Mouse (Mus musculus): ENCODE results near the gene Mcam. TPM values are rescaled to one million over a fixed set of nuclear protein-coding genes. Genes with fewer than 3 reads are reported as not detected.

The Mcam gene
- polyA plus RNA-seq, 1 experiment from 2014 or later = 9.6 TPM

DNA sequence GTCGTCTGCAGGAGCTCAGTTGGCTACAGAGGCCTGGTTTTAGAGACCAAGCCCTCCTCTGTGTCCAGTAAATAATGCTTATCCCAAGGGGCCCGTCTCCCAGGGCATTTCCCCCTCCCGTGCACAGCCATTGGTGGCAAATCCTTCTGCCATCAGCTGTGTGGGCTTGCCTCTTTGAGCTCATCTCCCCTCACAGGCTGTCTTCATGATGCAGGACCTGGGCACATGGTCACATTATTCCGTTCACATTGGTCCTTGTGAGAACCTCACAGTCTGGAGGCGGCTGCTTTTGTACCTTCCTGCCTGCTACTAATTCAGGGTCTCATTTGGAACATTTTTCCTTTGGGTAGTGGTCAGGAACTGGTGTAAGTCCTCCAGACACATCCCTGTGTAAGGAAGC lies 7.7 kb downstream of the Mcam start:
- Histone ChIP-seq H3K9ac (ENCODE audit: low read depth, low read length) (no peak overlapping the region), H3K4me2 (ENCODE audit: low read length) (no peak overlapping the region), H3K27ac (ENCODE audit: low read length) (no peak overlapping the region), H3K36me3 (ENCODE audit: control insufficient read depth, insufficient read depth, low read length) (0 out of 2 replicates have a peak, but pooled peaks cover 4% of the 10 kb centered on the region), H3K9me3 (replicated peaks; ENCODE audit: control insufficient read depth, low read length, poor library complexity, severe bottlenecking) (no peaks in the 10 kb centered on the region), H3K4me3 (ENCODE audit: low read depth, low read length) (no peak overlapping the region), H3K4me1 (ENCODE audit: control insufficient read depth, insufficient read depth, low read length) (no peaks in the 10 kb centered on the region), H3K27me3 (ENCODE audit: control insufficient read depth, insufficient read depth, low read depth, low read length) (no peaks in the 10 kb centered on the region)
- ATAC-seq = no peak
- WGBS = 60% methylated on average over 5 of the region's 5 CpGs

DNA sequence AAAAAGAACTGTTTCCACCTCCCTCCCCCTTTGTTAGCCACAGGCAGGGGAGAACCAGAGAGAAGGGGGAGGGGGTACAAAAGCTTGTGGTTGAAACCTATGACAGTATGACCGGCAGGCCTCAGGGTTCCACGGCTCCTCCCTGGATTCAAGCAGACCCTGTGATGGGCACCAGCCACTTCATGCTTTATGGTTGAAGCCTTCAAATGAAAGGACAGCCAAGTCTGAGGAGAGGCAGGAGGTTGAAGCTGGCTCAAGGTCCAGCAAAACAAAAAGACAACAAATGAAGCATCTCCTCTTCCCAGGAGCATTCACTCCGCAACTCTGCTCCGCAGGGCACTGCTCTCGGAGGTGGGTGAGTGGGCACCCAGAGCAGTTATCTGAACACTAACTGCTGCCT lies 9.2 kb downstream of the Mcam start:
- 69% methylated on average over 5 of the region's 5 CpGs for WGBS
- H3K27me3 ChIP-seq (ENCODE audit: control insufficient read depth, insufficient read depth, low read depth, low read length) = no peaks in the 10 kb centered on the region

DNA sequence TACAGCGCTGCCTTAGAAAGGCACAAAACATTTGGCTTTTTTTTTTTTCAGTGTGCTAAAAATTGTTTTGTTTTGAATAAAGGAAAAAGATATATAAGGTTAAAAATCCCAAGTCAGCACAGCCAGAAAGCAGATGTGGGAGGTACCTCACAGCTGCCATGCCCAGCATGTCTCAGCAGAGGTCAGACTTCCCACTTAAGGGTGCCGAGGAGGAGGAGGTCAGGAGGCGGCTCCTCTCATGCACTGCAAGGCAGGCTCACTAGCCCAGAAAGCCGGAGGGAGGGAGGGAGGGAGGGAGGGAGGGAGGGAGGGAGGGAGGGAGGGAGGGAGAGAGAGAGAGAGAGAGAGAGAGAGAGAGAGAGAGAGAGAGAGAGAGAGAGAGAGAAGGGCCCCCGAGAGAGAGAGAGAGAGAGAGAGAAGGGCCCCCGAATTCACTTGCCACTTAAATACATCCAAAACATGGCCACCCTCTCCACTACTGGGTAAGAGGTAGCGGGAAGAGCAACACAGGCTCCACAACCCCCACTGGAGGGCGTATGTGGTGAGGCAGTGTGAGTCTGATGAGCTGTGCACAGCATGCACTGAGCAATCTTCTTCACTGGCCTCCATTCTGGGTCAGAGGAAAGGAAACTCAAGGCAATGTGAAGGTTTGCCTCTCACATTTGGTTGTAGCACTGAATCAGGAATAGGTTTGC lies 9.9 kb downstream of the Mcam start:
- Histone ChIP-seq H3K9ac (ENCODE audit: low read depth, low read length) (no peak overlapping the region), H3K36me3 (ENCODE audit: control insufficient read depth, insufficient read depth, low read length) (peaks cover 5% of the 10 kb centered on the region; the same call in 1 of the 2 replicates), H3K27me3 (ENCODE audit: control insufficient read depth, insufficient read depth, low read depth, low read length) (no peaks in the 10 kb centered on the region), H3K9me3 (replicated peaks; ENCODE audit: control insufficient read depth, low read length, poor library complexity, severe bottlenecking) (no peaks in the 10 kb centered on the region), H3K27ac (ENCODE audit: low read length) (no peak overlapping the region), H3K4me1 (ENCODE audit: control insufficient read depth, insufficient read depth, low read length) (no peaks in the 10 kb centered on the region), H3K4me3 (ENCODE audit: low read depth, low read length) (no peak overlapping the region), H3K4me2 (ENCODE audit: low read length) (no peak overlapping the region)
- no peak for ATAC-seq
- 25% methylated on average over 7 of the region's 8 CpGs for WGBS

More for the DNA sequence above, 9.2 kb downstream of the Mcam start:
- H3K4me3 ChIP-seq (ENCODE audit: low read depth, low read length) = no peak overlapping the region
- H3K4me2 ChIP-seq (ENCODE audit: low read length) = no peak overlapping the region
- no peak overlapping the region for H3K9ac ChIP-seq (ENCODE audit: low read depth, low read length)
- no peak for ATAC-seq
- no peak overlapping the region for H3K27ac ChIP-seq (ENCODE audit: low read length)
- 0 out of 2 replicates have a peak, but pooled peaks cover 4% of the 10 kb centered on the region for H3K36me3 ChIP-seq (ENCODE audit: control insufficient read depth, insufficient read depth, low read length)
- H3K9me3 ChIP-seq (replicated peaks; ENCODE audit: control insufficient read depth, low read length, poor library complexity, severe bottlenecking) = no peaks in the 10 kb centered on the region
- H3K4me1 ChIP-seq (ENCODE audit: control insufficient read depth, insufficient read depth, low read length) = no peaks in the 10 kb centered on the region

DNA sequence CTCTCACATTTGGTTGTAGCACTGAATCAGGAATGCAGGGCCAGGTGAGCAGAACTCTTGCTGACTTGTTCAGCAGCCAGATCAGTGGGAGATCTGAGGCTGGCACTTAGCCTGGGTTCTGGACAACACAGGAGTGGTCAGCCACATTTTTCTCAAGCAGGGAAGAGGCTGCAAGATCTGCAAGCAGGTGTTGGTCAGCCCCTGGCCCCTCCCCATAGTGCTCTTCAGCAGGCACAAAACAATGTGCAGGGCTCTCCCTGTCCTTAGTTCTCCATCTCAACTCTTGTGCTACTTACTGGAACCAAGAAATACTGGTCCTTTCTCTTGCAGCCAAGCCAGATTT lies 10.4 kb downstream of the Mcam start:
- Histone ChIP-seq H3K4me2 (ENCODE audit: low read length) (no peak overlapping the region), H3K4me3 (ENCODE audit: low read depth, low read length) (no peak overlapping the region), H3K9ac (ENCODE audit: low read depth, low read length) (no peak overlapping the region), H3K27me3 (ENCODE audit: control insufficient read depth, insufficient read depth, low read depth, low read length) (no peaks in the 10 kb centered on the region), H3K4me1 (ENCODE audit: control insufficient read depth, insufficient read depth, low read length) (no peaks in the 10 kb centered on the region), H3K9me3 (replicated peaks; ENCODE audit: control insufficient read depth, low read length, poor library complexity, severe bottlenecking) (no peaks in the 10 kb centered on the region), H3K27ac (ENCODE audit: low read length) (no peak overlapping the region), H3K36me3 (ENCODE audit: control insufficient read depth, insufficient read depth, low read length) (peaks cover 7% of the 10 kb centered on the region; the same call in 1 of the 2 replicates)
- ATAC-seq = no peak

DNA sequence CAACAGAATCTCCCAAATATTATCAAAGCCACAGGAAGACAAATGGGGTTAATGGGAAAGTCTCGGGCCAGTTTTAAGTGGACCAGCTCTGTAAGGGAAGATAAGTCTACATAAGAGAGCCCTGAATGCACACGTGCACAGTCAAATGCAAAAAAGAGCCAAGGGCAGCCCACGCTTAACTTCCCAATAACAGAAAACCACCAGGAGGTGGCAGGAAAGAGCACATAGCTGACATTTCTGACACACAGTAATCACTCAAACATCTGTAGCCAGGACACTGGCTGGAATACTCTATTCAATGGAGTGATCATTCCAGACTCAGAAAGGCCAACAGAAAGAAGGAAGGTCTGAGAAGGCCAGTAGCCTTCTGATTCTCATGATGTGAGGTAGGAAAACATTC lies 13.0 kb downstream of the Mcam start:
- no peak overlapping the region for H3K4me2 ChIP-seq (ENCODE audit: low read length)
- no peak overlapping the region for H3K4me3 ChIP-seq (ENCODE audit: low read depth, low read length)
- H3K36me3 ChIP-seq (ENCODE audit: control insufficient read depth, insufficient read depth, low read length) = peaks cover 16% of the 10 kb centered on the region
- WGBS = 50% methylated on average over 3 of the region's 3 CpGs
- H3K9ac ChIP-seq (ENCODE audit: low read depth, low read length) = no peak overlapping the region
- H3K4me1 ChIP-seq (ENCODE audit: control insufficient read depth, insufficient read depth, low read length) = no peaks in the 10 kb centered on the region
- ATAC-seq = no peak
- H3K27ac ChIP-seq (ENCODE audit: low read length) = no peak overlapping the region
- no peaks in the 10 kb centered on the region for H3K27me3 ChIP-seq (ENCODE audit: control insufficient read depth, insufficient read depth, low read depth, low read length)
- H3K9me3 ChIP-seq (replicated peaks; ENCODE audit: control insufficient read depth, low read length, poor library complexity, severe bottlenecking) = no peaks in the 10 kb centered on the region

DNA sequence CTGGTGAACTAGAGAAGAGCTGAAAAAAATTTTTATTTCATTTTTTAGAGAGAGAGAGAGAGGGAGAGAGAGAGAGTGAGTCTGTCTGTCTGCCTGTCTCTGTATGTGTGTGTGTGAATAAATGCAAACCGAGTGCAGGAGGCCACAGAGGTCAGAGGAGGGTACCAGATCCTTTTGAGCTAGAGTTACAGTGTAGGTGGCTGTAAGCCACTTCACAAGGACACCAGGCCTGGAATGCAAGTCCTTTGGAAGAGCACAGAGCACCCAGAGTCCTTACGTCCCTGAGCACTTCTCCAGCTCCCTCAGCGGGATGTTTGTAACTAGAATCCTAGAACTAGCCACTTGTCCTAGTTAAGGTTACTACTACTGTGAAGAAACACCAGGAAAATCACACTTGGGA lies 25.6 kb downstream of the Mcam start:
- H3K36me3 ChIP-seq (ENCODE audit: control insufficient read depth, insufficient read depth, low read length) = peaks cover 30% of the 10 kb centered on the region

DNA sequence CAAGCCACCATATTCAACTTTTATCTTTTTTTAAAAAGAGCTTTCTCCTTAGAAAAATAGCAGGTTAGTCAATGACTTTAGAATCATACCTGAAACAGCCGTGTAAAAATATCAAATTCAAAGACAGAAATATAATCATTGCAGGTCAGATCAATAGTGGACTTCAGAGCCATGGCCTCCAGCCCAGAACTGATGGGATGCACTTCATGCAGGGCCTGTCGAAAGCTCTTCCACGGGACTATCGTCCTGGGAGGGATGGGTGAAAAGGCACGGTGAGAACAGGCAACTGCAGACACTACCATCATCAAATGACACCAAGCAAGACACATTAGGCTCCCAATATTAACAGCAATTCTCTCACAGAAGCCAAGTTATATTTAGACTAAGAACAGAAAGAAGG lies 34.7 kb downstream of the Mcam start:
- no peak overlapping the region for H3K4me2 ChIP-seq (ENCODE audit: low read length)

More for the DNA sequence above, 25.6 kb downstream of the Mcam start:
- Histone ChIP-seq H3K4me2 (ENCODE audit: low read length) (no peak overlapping the region), H3K27me3 (ENCODE audit: control insufficient read depth, insufficient read depth, low read depth, low read length) (no peaks in the 10 kb centered on the region), H3K4me3 (ENCODE audit: low read depth, low read length) (no peak overlapping the region), H3K4me1 (ENCODE audit: control insufficient read depth, insufficient read depth, low read length) (no peaks in the 10 kb centered on the region), H3K9me3 (replicated peaks; ENCODE audit: control insufficient read depth, low read length, poor library complexity, severe bottlenecking) (no peaks in the 10 kb centered on the region), H3K9ac (ENCODE audit: low read depth, low read length) (no peak overlapping the region), H3K27ac (ENCODE audit: low read length) (no peak overlapping the region)
- ATAC-seq = no peak
- 86% methylated on average over 3 of the region's 3 CpGs for WGBS

DNA sequence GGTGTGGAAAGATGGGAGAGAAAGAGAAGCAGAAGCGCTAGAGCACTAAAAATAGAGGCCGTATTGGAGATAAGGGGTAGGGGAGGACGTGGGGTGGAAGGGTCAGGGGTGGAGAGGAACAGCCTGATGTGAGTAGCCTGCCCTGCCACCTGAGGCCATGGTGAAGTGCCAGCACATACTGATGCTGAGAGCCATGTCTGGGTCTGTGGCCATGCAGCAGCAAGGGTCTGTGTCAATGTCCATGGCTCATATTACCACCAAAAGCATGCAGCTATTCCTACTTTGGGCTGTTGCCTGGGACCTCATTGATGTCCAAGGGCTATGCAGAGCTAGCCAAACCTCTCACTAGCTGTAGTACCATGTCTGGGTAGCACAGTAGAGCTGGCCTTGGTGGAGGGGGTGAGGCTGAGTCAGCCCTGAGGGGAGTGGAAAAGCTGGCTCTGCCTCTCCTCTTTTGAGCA lies 36.5 kb downstream of the Mcam start:
- Histone ChIP-seq H3K27ac (ENCODE audit: low read length) (no peak overlapping the region), H3K4me1 (ENCODE audit: control insufficient read depth, insufficient read depth, low read length) (no peaks in the 10 kb centered on the region), H3K36me3 (ENCODE audit: control insufficient read depth, insufficient read depth, low read length) (peaks cover 10% of the 10 kb centered on the region; the same call in 1 of the 2 replicates), H3K27me3 (ENCODE audit: control insufficient read depth, insufficient read depth, low read depth, low read length) (no peaks in the 10 kb centered on the region), H3K9me3 (replicated peaks; ENCODE audit: control insufficient read depth, low read length, poor library complexity, severe bottlenecking) (no peaks in the 10 kb centered on the region), H3K9ac (ENCODE audit: low read depth, low read length) (no peak overlapping the region), H3K4me3 (ENCODE audit: low read depth, low read length) (no peak overlapping the region), H3K4me2 (ENCODE audit: low read length) (no peak overlapping the region)
- ATAC-seq = no peak
- 87% methylated on average over 3 of the region's 3 CpGs for WGBS

More for the DNA sequence above, 34.7 kb downstream of the Mcam start:
- no peaks in the 10 kb centered on the region for H3K4me1 ChIP-seq (ENCODE audit: control insufficient read depth, insufficient read depth, low read length)
- H3K27ac ChIP-seq (ENCODE audit: low read length) = no peak overlapping the region
- 96% methylated on average over 5 of the region's 5 CpGs for WGBS
- H3K9me3 ChIP-seq (replicated peaks; ENCODE audit: control insufficient read depth, low read length, poor library complexity, severe bottlenecking) = no peaks in the 10 kb centered on the region
- peaks cover 20% of the 10 kb centered on the region for H3K36me3 ChIP-seq (ENCODE audit: control insufficient read depth, insufficient read depth, low read length)
- H3K27me3 ChIP-seq (ENCODE audit: control insufficient read depth, insufficient read depth, low read depth, low read length) = no peaks in the 10 kb centered on the region
- H3K9ac ChIP-seq (ENCODE audit: low read depth, low read length) = no peak overlapping the region
- H3K4me3 ChIP-seq (ENCODE audit: low read depth, low read length) = no peak overlapping the region
- ATAC-seq = no peak

DNA sequence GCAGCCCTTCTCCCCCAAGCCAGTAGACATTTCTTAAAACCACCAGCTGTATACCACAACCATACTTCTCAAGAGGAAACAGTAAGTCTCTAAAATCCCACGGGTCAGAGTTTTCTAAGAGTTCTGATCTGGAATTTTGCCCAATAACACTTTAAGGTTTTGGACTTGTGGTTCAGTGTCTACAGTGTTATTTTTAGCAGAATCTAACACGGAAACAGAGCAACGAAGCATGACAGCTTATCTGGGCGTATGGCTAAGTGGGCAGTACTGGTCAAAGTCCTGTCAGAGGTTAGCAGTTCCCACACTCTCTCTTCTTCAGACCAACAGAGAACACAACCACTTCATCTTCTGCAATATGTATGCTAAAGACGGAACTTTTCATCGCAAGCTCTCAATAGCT lies 41.3 kb downstream of the Mcam start:
- WGBS = 83% methylated on average over 6 of the region's 6 CpGs
- ATAC-seq = no peak
- Histone ChIP-seq H3K36me3 (ENCODE audit: control insufficient read depth, insufficient read depth, low read length) (peaks cover 10% of the 10 kb centered on the region; the same call in 1 of the 2 replicates), H3K9ac (ENCODE audit: low read depth, low read length) (no peak overlapping the region), H3K9me3 (replicated peaks; ENCODE audit: control insufficient read depth, low read length, poor library complexity, severe bottlenecking) (no peaks in the 10 kb centered on the region), H3K27me3 (ENCODE audit: control insufficient read depth, insufficient read depth, low read depth, low read length) (no peaks in the 10 kb centered on the region), H3K4me2 (ENCODE audit: low read length) (no peak overlapping the region), H3K4me1 (ENCODE audit: control insufficient read depth, insufficient read depth, low read length) (no peaks in the 10 kb centered on the region), H3K27ac (ENCODE audit: low read length) (no peak overlapping the region), H3K4me3 (ENCODE audit: low read depth, low read length) (no peak overlapping the region)

All from midbrain, embryonic 16.5 days (tissue).